Mouse (Mus musculus) colon, adult 2 months (tissue): ENCODE measurements around the gene Zfp747. TPM values are rescaled to one million over a fixed set of nuclear protein-coding genes. Genes with fewer than 3 reads are reported as not detected.

Experiments used
- polyA plus RNA-seq: library from polyadenylated mRNA; depleted of rRNA; stranded (reverse); fragments of >200 nt; gene quantifications from 2 replicates; pipeline ENCODE4 v1.2.3, GENCODE M21; 2012; rRNA removed

Gene Zfp747
- 13.0 and 13.4 TPM in 2 replicates for polyA plus RNA-seq

DNA sequence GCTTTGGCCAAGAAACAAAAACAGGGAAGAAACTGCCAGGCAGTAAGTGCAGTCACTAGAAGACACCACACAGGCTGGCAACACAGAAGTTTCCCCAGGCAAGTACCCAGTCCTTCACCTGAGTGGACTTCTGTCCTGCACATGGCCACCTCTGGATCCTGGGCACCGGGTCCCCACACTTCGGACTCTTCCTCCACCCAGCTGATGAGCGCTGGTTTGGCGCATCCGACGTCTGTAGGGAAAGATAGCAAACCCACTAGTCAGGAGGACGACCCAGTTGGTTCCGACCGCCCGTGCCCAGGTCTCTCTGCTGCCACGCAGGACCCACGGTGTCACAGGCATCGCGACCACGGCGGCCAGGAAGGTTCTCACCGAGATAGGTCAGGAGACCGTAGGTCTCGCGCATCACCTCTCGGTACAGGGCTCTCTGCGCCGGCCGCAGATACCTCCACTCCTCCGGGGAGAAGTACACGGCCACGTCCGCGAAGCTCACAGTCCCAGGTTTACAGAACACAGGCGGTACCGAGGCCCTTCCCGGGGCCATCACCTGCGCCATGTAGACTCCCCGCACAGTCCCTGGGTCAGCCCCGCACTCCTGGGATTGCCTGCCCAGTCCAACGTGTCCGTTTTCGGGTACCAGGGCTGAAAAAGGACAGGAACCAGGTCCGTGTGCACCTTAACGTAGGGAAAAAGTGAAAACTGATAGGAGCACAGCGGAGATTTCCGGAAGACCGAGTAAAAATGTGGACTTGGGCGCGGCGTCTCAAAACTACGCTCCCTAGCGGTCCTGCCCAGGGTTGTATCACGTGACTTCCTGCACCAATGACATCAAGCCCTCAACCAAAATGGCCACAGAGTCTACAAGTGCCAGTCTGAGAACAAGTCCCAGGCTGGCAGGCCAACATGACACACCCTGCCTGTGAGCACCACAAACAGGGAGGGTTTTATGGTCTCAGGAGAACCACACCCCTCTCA lies at the start of gene Zfp747:
Gene Zfp747 (minus strand): TSS at position 780 of the 975 bp plus-strand sequence.

DNA sequence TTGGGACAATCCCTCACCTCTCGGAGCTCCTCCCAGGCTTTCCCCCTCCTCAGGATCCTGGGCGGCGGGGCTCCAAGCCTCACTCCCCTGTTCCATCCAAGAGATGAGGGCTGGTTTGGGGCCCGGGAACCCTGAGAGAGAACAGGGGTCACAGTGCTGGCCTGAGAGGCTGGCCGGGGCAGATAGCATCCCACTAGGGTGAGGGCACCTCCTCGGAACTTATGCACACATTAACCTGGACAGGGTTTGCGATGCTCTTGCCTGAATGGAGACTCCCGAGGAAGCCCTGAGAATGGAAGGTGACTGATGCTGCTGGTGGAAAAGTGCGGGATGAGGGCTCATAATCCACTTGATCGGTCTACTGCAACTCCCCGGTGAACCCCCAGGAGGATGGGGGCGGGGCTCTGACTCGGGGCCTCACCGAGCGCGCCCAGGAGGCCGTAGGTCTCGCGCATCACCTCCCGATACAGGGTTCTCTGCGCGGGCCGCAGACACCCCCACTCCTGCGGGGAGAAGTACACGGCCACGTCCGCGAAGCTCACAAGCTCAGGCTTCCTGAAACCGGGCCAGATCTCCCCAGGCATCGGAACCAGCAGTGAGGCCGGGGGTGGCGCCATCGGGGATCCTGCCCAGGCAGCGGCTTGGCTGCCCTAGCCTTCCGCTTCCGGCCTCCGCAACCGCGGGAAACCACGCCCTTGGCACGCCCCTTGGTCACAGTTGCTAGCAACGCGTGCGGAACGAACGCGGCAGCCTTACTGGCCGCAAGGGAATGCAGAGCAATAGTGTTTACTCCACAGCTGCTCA lies 45.7 kb upstream of the Zfp747 start, which contains the start of gene Zfp688:
Gene Zfp688 (minus strand): TSS at position 681 of the 804 bp plus-strand sequence.

DNA sequence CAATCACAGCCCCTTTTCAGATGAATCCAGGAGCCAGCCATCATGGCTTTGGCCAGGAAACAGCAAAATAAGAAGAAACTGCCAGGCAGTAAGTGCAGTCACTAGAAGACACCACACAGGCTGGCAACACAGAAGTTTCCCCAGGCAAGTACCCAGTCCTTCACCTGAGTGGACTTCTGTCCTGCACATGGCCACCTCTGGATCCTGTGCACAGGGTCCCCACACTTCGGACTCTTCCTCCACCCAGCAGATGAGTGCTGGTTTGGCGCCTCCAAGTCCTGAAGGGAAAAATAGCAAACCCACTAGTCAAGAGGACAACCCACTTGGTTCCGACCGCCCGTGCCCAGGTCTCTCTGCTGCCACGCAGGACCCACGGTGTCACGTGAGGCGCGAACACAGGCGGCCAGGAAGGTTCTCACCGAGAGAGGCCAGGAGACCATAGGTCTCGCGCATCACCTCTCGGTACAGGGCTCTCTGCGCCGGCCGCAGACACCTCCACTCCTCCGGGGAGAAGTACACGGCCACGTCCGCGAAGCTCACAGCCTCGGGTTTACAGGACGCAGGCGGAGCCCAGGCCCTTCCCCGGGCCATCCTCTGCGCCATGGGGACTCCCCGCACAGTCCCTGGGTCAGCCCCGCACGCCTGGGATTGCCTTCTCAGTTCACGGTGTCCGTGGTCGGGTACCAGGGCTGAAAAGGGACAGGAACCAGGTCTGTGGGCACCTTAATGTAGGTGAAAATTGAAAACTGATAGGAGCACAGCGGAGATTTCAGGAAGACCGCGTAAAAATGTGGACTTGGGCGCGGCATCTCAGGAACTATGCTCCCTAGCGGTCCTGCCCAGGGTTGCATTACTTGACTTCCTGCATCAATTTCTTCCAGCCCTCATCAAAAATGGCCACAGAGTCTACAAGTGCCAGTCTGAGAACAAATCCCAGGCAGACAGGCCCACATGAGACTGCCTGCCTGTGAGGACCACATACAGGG lies 30.4 kb upstream of the Zfp747 start, which contains the start of gene Zfp764:
Gene Zfp764 (minus strand): TSS at position 821 of the 986 bp plus-strand sequence.

DNA sequence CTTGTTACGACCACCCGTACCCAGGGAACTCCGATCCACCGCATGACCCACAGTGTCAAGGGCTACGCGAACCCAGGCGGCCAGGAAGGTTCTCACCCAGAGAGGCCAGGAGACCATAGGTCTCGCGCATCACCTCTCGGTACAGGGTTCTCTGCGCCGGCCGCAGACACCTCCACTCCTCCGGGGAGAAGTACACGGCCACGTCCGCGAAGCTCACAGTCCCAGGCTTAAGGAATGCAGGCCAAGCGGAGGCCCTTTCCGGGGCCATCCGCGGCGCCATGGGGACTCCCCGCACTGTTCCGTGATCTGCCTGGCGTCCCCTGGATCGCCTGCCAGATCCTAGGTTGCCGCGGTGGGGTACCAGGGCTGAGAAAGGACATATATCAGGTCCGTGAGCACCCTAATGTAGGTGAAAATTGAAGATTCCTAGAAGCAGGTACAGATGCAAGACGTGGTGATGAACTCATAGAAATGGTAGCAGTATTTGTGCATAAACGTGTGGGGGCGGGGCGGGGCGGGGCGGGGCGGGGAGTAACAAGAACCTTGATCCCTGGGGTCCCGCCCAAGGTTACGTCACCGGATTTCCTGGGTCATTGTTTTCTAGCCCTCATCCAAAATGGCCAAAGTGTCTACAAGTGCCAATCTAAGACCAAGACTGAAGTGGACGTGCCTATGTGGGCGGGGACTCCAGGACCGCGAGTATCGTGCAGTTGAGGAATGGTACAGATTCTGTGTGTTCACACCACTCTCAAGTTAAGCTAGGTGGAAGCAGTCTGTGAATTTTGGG lies 17.5 kb upstream of the Zfp747 start, which contains the start of gene E430018J23Rik:
Gene E430018J23Rik (minus strand): TSS at position 473 of the 787 bp plus-strand sequence.

DNA sequence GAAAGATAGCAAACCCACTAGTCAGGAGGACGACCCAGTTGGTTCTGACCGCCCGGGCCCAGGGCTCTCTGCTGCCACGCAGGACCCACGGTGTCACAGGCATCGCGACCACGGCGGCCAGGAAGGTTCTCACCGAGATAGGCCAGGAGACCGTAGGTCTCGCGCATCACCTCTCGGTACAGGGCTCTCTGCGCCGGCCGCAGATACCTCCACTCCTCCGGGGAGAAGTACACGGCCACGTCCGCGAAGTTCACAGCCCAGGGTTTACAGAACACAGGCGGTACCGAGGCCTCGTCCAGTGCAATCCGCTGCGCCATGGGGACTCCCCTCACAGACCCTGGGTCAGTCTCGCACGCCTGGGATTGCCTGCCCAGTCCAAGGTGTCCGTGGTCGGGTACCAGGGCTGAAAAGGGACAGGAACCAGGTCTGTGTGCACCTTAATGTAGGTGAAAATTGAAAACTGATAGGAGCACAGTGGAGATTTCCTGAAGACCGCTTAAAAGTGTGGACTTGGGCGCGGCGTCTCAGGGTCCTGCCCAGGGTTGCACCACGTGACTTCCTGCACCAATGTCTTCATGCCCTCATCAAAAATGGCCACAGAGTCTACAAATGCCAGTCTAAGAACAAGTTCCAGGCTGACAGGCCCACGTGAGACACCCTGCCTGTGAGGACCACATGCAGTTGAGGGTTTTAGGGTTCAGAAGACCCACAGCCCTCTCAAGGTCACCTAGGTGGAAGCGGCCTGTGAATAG lies 11.0 kb upstream of the Zfp747 start, which contains the start of gene 9130019O22Rik:
Gene 9130019O22Rik (minus strand): TSS at position 526 of the 752 bp plus-strand sequence.

DNA sequence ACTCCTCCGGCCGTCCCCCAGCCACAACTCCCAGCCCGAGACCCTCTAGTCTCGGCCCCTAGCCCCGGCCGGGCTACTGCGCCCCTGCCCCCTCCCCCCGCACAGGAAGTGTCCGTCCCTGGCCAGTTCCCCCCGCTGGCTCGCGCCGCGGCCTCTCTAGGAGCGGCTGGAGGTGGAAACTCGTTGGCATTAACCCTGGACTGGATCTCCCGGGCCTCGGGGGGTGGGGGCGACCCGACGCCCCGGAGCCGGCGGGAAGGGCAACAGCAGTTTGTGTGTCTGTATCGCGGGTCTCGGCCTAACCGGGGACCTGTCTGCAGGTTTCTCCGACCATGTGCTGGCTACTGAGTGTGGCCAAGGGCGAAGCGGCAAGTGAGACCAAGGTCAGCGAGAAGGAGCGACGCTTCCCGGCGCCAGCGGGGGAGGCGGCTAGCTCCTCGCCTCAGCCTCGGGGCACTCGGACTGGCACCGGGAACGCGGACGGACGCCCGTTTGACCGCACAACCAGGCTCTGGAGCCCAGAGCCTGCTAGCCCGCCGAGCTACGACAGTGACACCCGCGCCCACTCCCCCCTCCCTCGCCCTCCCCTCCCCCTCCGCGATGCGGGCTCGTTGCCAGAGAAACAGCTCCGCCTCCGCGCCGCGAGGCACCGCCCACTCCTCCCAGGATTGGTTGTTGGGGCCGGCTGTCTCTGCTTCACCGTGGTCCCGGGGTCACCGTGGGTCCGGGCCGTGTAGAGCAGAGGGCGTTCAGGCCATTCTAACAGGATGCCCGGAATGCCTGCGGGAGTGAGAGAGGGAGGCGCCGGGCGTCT lies 30.1 kb downstream of the Zfp747 start, which contains the start of gene Zfp768:
Gene Zfp768 (minus strand): TSS at position 78 of the 814 bp plus-strand sequence.

Other genes starting within 250 kb of the Zfp747 start
- 1.9 and 2.2 TPM in 2 replicates for gene Spn, start 238.2 kb downstream of the Zfp747 start, polyA plus RNA-seq
- 17.7 and 20.8 TPM in 2 replicates for gene Cd2bp2, start 180.0 kb downstream of the Zfp747 start, polyA plus RNA-seq
- gene Tbc1d10b, start 167.6 kb downstream of the Zfp747 start, polyA plus RNA-seq: 36.0 and 42.8 TPM in 2 replicates
- gene Mylpf, start 167.2 kb downstream of the Zfp747 start, polyA plus RNA-seq: 0.43 and 0.79 TPM in 2 replicates
- gene Zfp553, start 143.0 kb downstream of the Zfp747 start, polyA plus RNA-seq: 12.1 and 13.0 TPM in 2 replicates
- 14.1 and 15.4 TPM in 2 replicates for gene Sept1, start 142.9 kb downstream of the Zfp747 start, polyA plus RNA-seq
- gene Zfp771, start 131.8 kb downstream of the Zfp747 start, polyA plus RNA-seq: 99.4 and 116 TPM in 2 replicates
- 67.0 and 72.9 TPM in 2 replicates for gene Dctpp1, start 115.3 kb downstream of the Zfp747 start, polyA plus RNA-seq
- 34.1 and 39.1 TPM in 2 replicates for gene Sephs2, start 102.0 kb downstream of the Zfp747 start, polyA plus RNA-seq
- gene Itgal, start 79.8 kb downstream of the Zfp747 start, polyA plus RNA-seq: 3.6 and 5.0 TPM in 2 replicates
- gene Zfp768, start 30.5 kb downstream of the Zfp747 start, polyA plus RNA-seq: 50.1 and 52.5 TPM in 2 replicates
- 4.5 and 4.7 TPM in 2 replicates for gene 9130019O22Rik, start 11.1 kb upstream of the Zfp747 start, polyA plus RNA-seq
- gene E430018J23Rik, start 17.6 kb upstream of the Zfp747 start, polyA plus RNA-seq: 9.8 and 10.4 TPM in 2 replicates
- gene Zfp764, start 30.8 kb upstream of the Zfp747 start, polyA plus RNA-seq: 7.7 and 7.9 TPM in 2 replicates
- gene Zfp688, start 46.0 kb upstream of the Zfp747 start, polyA plus RNA-seq: 24.4 and 29.7 TPM in 2 replicates
- 4.1 and 4.6 TPM in 2 replicates for gene Zfp689, start 73.1 kb upstream of the Zfp747 start, polyA plus RNA-seq
- 75.9 and 78.1 TPM in 2 replicates for gene Prr14, start 83.6 kb upstream of the Zfp747 start, polyA plus RNA-seq
- 24.0 and 34.3 TPM in 2 replicates for gene Fbrs, start 103.1 kb upstream of the Zfp747 start, polyA plus RNA-seq
- gene Srcap, start 135.9 kb upstream of the Zfp747 start, polyA plus RNA-seq: 19.2 TPM in 2 replicates
- 9.9 and 12.4 TPM in 2 replicates for gene Gm42715, start 143.5 kb upstream of the Zfp747 start, polyA plus RNA-seq
- gene Tmem265, start 185.3 kb upstream of the Zfp747 start, polyA plus RNA-seq: 0.83 and 2.6 TPM in 2 replicates
- 55.0 and 55.1 TPM in 2 replicates for gene Phkg2, start 197.3 kb upstream of the Zfp747 start, polyA plus RNA-seq
- gene Ccdc189, start 212.5 kb upstream of the Zfp747 start, polyA plus RNA-seq: 3.1 and 3.2 TPM in 2 replicates
- 24.1 and 24.4 TPM in 2 replicates for gene Rnf40, start 212.7 kb upstream of the Zfp747 start, polyA plus RNA-seq
- 8.3 and 8.5 TPM in 2 replicates for gene Zfp629, start 239.7 kb upstream of the Zfp747 start, polyA plus RNA-seq